Comparison of ENCODE assay signal across 11 mouse cellular contexts in genomic region chr13:73620637-73621036, GRCm38 (mm10). TPM values are rescaled to one million over a fixed set of nuclear protein-coding genes. Genes with fewer than 3 reads are reported as not detected.
DNase-seq lines count a peak whose midpoint lies in the region; ATAC-seq and TF ChIP-seq lines count a peak whose summit lies in the region.
"Had no signal": no experiment of that assay in that cellular context is flagged by ENCODE, and none has a peak within 500 bp of the region (broad histone marks: within the 10 kb centered on the region; RNA-seq: fewer than 3 reads in every experiment).

No protein-coding gene starts in this region.

- H3K4me3 ChIP-seq in left cerebral cortex, adult 2 months = no peak overlapping the region
- H3K4me3 ChIP-seq in MEL (ENCODE audit: control insufficient read depth in 1 of 2, insufficient read depth in 1 of 2, low read depth in 2 of 2, low read length in 2 of 2) = no peak overlapping the region
- H3K4me3 ChIP-seq: limb, embryonic 15.5 days had no signal

- no peaks in the 10 kb centered on the region for H3K79me2 ChIP-seq in MEL (ENCODE audit: control insufficient read depth, insufficient read depth, low read length, poor library complexity)

- H3K36me3 ChIP-seq in MEL (ENCODE audit: control insufficient read depth in 1 of 2, insufficient read depth in 2 of 2, low read length in 2 of 2) = no peaks in the 10 kb centered on the region; a peak in 1 of 4 replicates

- TF ChIP-seq RAD21 in MEL (IDR thresholded peaks at IDR 0.05; ENCODE audit: low read depth, low read length) = peak; percentile 35

- peak; percentile 43; the same call in 1 of the 2 replicates for ATAC-seq in granulocyte monocyte progenitor cell, adult 5-6 weeks (replicated peaks; ENCODE audit: poor library complexity, severe bottlenecking)

- no peaks in the 10 kb centered on the region for H3K27me3 ChIP-seq in MEL (ENCODE audit: control insufficient read depth in 1 of 2, insufficient read depth in 2 of 2, low read length in 2 of 2)
- H3K27me3 ChIP-seq: limb, embryonic 15.5 days had no signal

- no peaks in the 10 kb centered on the region for H3K4me1 ChIP-seq in MEL (ENCODE audit: control insufficient read depth in 1 of 2, insufficient read depth in 2 of 2, low read length in 2 of 2)
- H3K4me1 ChIP-seq: limb, embryonic 15.5 days had no signal

- no peaks in the 10 kb centered on the region for H3K9me3 ChIP-seq in MEL (replicated peaks; ENCODE audit: insufficient read depth, low read length)
- H3K9me3 ChIP-seq: limb, embryonic 15.5 days had no signal

- no peak overlapping the region for H3K9ac ChIP-seq in MEL (ENCODE audit: control insufficient read depth, low read depth, low read length, poor library complexity, severe bottlenecking)
- H3K9ac ChIP-seq: limb, embryonic 15.5 days had no signal

- H3K27ac ChIP-seq in left cerebral cortex, adult 2 months = no peak overlapping the region
- H3K27ac ChIP-seq in MEL (ENCODE audit: control insufficient read depth, low read depth, low read length) = no peak overlapping the region
- H3K27ac ChIP-seq: limb, embryonic 15.5 days had no signal

- TF ChIP-seq POLR2A in MEL (IDR thresholded peaks at IDR 0.05; ENCODE audit: control insufficient read depth in 1 of 2, insufficient read depth in 1 of 2, low read depth in 1 of 2, low read length in 2 of 2, poor library complexity in 1 of 2) = no peak

- no peak for DNase-seq in left cerebral cortex, adult 2 months (ENCODE audit: extremely low spot score in 1 of 2, low spot score in 2 of 2)
- DNase-seq in left cerebral cortex, adult 18-20 months (ENCODE audit: low spot score in 2 of 2) = no peak
- DNase-seq in CD4-positive helper T cell, adult 2 months (ENCODE audit: low read depth, low spot score) = peak; percentile 32
- DNase-seq in MEL (ENCODE audit: low read depth, low spot score) = peak; percentile 75
- DNase-seq in right cerebral cortex, postnatal 14 days = no peak
- DNase-seq in layer of hippocampus, adult 8-10 months (ENCODE audit: low spot score in 2 of 2) = no peak
- DNase-seq: cerebellum, adult 9-11 months; thymus, postnatal 4 days had no signal

- TF ChIP-seq CTCF in left cerebral cortex, adult 2 months (IDR thresholded peaks at IDR 0.05) = peak; percentile 41
- TF ChIP-seq CTCF in MEL (IDR thresholded peaks at IDR 0.05 in 2 of 3, conservative IDR thresholded peaks at IDR 0.05 in 1 of 3; ENCODE audit: control insufficient read depth in 1 of 3, insufficient read depth in 1 of 3, low read depth in 2 of 3, low read length in 3 of 3, poor library complexity in 1 of 3, severe bottlenecking in 1 of 3) = peak; percentile 31 to 73 (median 64)

- intact Hi-C loops in left cerebral cortex, adult 2 months (cut with DNase I) = no loop called here

- TF ChIP-seq EP300 in MEL (IDR thresholded peaks at IDR 0.05; ENCODE audit: low read depth in 1 of 2, low read length in 2 of 2) = no peak

TF ChIP-seq in MEL, 35 proteins besides CTCF, POLR2A, EP300 and RAD21:
- no peak for TF ChIP-seq E2F4 (IDR thresholded peaks at IDR 0.05; ENCODE audit: borderline replicate concordance, low read depth, low read length)
- peak; percentile 67; the same call in 1 of the 2 replicates for TF ChIP-seq MYC (IDR thresholded peaks at IDR 0.05; ENCODE audit: low read depth, low read length)
- TF ChIP-seq SIN3A (IDR thresholded peaks at IDR 0.05; ENCODE audit: low read length) = no peak
- TF ChIP-seq UBTF (IDR thresholded peaks at IDR 0.05; ENCODE audit: borderline replicate concordance, insufficient read depth, low read depth, low read length) = no peak
- TF ChIP-seq ZNF384 (IDR thresholded peaks at IDR 0.05; ENCODE audit: low read depth, low read length) = peak; percentile 96
- TF ChIP-seq TBP (IDR thresholded peaks at IDR 0.05; ENCODE audit: low read depth, low read length) = peak; percentile 76
- no peak for TF ChIP-seq GATA1 (IDR thresholded peaks at IDR 0.05; ENCODE audit: low read depth, low read length)
- TF ChIP-seq MYB (IDR thresholded peaks at IDR 0.05; ENCODE audit: low read depth, low read length) = no peak
- TF ChIP-seq ETS1 (IDR thresholded peaks at IDR 0.05; ENCODE audit: low read depth, low read length) = no peak
- TF ChIP-seq MXI1 (IDR thresholded peaks at IDR 0.05; ENCODE audit: low read depth, low read length) = peak; percentile 47; the same call in 1 of the 2 replicates
- 0 out of 2 replicates have a peak, but pooled peaks have one; percentile 30 for TF ChIP-seq ZC3H11A (IDR thresholded peaks at IDR 0.05; ENCODE audit: low read depth, low read length)
- no peak for TF ChIP-seq RCOR1 (IDR thresholded peaks at IDR 0.05; ENCODE audit: low read depth, low read length)
- TF ChIP-seq ELF1 (IDR thresholded peaks at IDR 0.05; ENCODE audit: low read depth, low read length) = no peak
- no peak for TF ChIP-seq USF2 (IDR thresholded peaks at IDR 0.05; ENCODE audit: borderline replicate concordance in 1 of 2, insufficient read depth in 1 of 2, low read depth in 1 of 2, low read length in 2 of 2)
- peak; percentile 56 for TF ChIP-seq SMC3 (IDR thresholded peaks at IDR 0.05; ENCODE audit: low read depth, low read length)
- TF ChIP-seq BHLHE40 (IDR thresholded peaks at IDR 0.05; ENCODE audit: borderline replicate concordance, low read depth, low read length) = no peak
TF ChIP-seq in MEL: peak in this region for 6.

RNA-seq across cellular contexts. Expression of gene Tert, which starts 6.1 kb away (rescaled TPM):
- total RNA-seq in left cerebral cortex, adult 2 months (2021) = 1 to 10 TPM; 4.1 to 4.4 TPM
- total RNA-seq in left cerebral cortex, adult 18-20 months (2021) = 1 to 10 TPM; 2.6 to 3.0 TPM
- 1.1 and 1.2 TPM in 2 replicates for total RNA-seq in MEL (2012; rRNA removed)
- polyA plus RNA-seq in MEL (2012; ENCODE audit: insufficient read depth in 1 of 2, insufficient read length in 2 of 2, low read depth in 1 of 2, low replicate concordance in 2 of 2, missing spikeins in 1 of 2) = 1 to 10 TPM in 1 of 2 experiments, not detected in 1; 2.0 TPM
- 4.5 TPM in 1 of 2 replicates, not detected in the other for total RNA-seq in granulocyte monocyte progenitor cell, adult 5-6 weeks (2014; fragmentation: Nextera tagmentation)
- 2.2 TPM in 1 of 2 replicates, not detected in the other for total RNA-seq in granulocyte monocyte progenitor cell, adult 5-6 weeks (2017)
- 1 to 10 TPM; 2.5 to 5.3 (median 3.5) TPM for total RNA-seq in layer of hippocampus, adult 8-10 months (2022)

RNA-seq across cellular contexts. Expression of gene Clptm1l, which starts 16.8 kb away (rescaled TPM):
- 100 to 1,000 TPM; 115 to 123 TPM for total RNA-seq in left cerebral cortex, adult 2 months (2021)
- 100 to 1,000 TPM; 109 to 128 TPM for total RNA-seq in left cerebral cortex, adult 18-20 months (2021)
- 175 and 197 TPM in 2 replicates for total RNA-seq in MEL (2012; rRNA removed)
- polyA plus RNA-seq in MEL (2012; ENCODE audit: insufficient read depth in 1 of 2, insufficient read length in 2 of 2, low read depth in 1 of 2, low replicate concordance in 2 of 2, missing spikeins in 1 of 2) = 100 to 1,000 TPM; 104 to 201 TPM
- 203 and 212 TPM in 2 replicates for total RNA-seq in granulocyte monocyte progenitor cell, adult 5-6 weeks (2014; fragmentation: Nextera tagmentation)
- total RNA-seq in granulocyte monocyte progenitor cell, adult 5-6 weeks (2017) = 80.6 and 81.1 TPM in 2 replicates
- total RNA-seq in layer of hippocampus, adult 8-10 months (2022) = 100 to 1,000 TPM; 116 to 132 (median 122) TPM

RNA-seq across cellular contexts. Expression of gene Slc6a18, which starts 57.2 kb away (rescaled TPM):
- not detected for total RNA-seq in left cerebral cortex, adult 2 months (2021)
- not detected for total RNA-seq in left cerebral cortex, adult 18-20 months (2021)
- not detected in 2 replicates for total RNA-seq in MEL (2012; rRNA removed)
- polyA plus RNA-seq in MEL (2012; ENCODE audit: insufficient read depth in 1 of 2, insufficient read length in 2 of 2, low read depth in 1 of 2, low replicate concordance in 2 of 2, missing spikeins in 1 of 2) = not detected
- not detected in 2 replicates for total RNA-seq in granulocyte monocyte progenitor cell, adult 5-6 weeks (2014; fragmentation: Nextera tagmentation)
- not detected in 2 replicates for total RNA-seq in granulocyte monocyte progenitor cell, adult 5-6 weeks (2017)
- not detected for total RNA-seq in layer of hippocampus, adult 8-10 months (2022)
- total RNA-seq: heart, postnatal 25 days had no signal

Comparison
In these comparisons a context has a peak if more than half of its experiments do, and no peak if none do; other contexts are left out.
1. DNase-seq: peak in CD4-positive helper T cell, adult 2 months (single experiment) and MEL (single experiment); none in left cerebral cortex, adult 2 months (0 of 2), left cerebral cortex, adult 18-20 months (0 of 2), right cerebral cortex, postnatal 14 days (single experiment) and layer of hippocampus, adult 8-10 months (0 of 2).